Mouse (Mus musculus) brain, embryonic 14.5 days (tissue): ENCODE measurements around the gene Ppat. TPM values are rescaled to one million over a fixed set of nuclear protein-coding genes. Genes with fewer than 3 reads are reported as not detected.

Experiments used
- DNase-seq: peaks from one replicate; pipeline ENCODE4 v3.0.0-alpha.2; 2011; ENCODE audit warnings: low read depth
- CTCF ChIP-seq: fragments of 200-500 bp; IDR thresholded peaks from 2 replicates; pipeline ENCODE4 v1.5.1; 2012; ENCODE audit warnings: inconsistent platforms, mild to moderate bottlenecking, moderate library complexity, borderline replicate concordance; ENCODE audit not compliant: insufficient read depth, insufficient read length; ENCODE audit errors: extremely low read depth
- POLR2A ChIP-seq: fragments of 200-500 bp; IDR thresholded peaks from 2 replicates; pipeline ENCODE4 v1.6.1; 2012; ENCODE audit warnings: mild to moderate bottlenecking, inconsistent platforms, borderline replicate concordance; ENCODE audit not compliant: poor library complexity, insufficient read depth, insufficient read length, severe bottlenecking; ENCODE audit errors: extremely low read depth
- polyA plus RNA-seq: library from polyadenylated mRNA; depleted of rRNA; stranded (reverse); fragments of >200 nt; gene quantifications from 2 replicates; pipeline ENCODE4 v1.2.3, GENCODE M21; 2012

The Ppat gene
- polyA plus RNA-seq, 1 experiment = 9.3 TPM

DNA sequence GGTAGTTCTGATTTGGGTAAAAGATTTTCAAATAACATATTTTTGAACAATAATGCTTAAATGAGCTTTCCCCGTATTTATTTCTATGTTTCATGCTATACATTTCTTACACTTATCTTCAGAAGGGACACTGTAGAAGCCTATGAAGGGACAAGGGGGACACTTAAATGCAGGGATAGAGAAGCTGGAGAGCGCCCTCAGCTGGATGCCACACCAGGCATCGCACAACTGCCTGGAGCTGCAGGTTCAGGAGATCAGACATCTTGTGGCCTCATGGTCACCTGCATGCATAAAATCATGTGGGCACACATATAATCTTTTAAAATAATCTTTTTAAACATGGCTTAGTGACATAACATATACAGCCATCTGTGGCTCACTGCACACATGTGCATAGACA is 13.3 kb upstream of the Ppat start:
- DNase-seq = no peak
- peak; percentile 12; the same call in 1 of the 2 replicates for TF ChIP-seq CTCF
- TF ChIP-seq POLR2A = no peak

DNA sequence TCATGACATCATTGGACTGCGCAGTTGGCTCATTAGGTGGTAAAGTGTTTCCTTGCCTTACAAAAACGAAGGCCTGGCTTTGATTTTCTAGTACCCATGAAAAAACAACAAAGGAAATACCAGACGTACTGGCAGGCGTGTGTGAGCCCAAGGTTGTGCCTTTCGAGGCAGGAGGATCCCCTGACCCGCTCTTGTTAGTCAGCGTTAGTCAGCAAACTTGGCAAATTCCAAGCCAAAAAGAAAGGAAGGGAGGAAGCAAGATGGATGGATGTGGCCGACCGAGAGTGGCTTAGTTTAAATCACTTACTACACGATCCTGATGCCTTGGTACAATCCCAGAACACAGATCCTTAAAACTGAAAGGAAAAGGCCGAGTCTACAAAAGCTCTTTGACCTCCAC is 11.2 kb upstream of the Ppat start:
- DNase-seq = no peak
- TF ChIP-seq POLR2A = no peak
- no peak for TF ChIP-seq CTCF

DNA sequence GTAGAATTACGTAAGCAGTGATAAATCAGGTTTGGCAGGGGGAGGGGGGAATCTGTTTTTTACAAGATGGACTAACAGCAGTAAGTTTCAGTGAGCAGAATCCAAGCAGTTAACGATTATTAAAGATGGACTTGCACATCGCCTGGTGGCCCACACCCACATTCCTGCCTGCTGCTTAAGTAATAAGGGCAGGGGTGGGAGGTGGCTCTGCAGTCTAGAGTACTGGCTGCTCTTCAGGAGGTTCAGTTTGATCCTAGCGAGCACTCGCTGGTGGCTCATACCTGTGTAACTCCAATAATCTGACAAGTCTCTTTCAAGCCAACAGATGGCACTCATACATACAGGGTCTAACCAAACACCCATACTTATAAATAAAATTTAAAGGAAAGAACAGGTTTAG is 8.2 kb upstream of the Ppat start:
- DNase-seq = no peak
- TF ChIP-seq POLR2A = no peak
- TF ChIP-seq CTCF = no peak

GRCm38 (mm10) chr5:76957954-76958353 is 6.6 kb upstream of the Ppat start:
- TF ChIP-seq CTCF (peak; percentile 24; the same call in 1 of the 2 replicates), POLR2A (no peak)
- no peak for DNase-seq

DNA sequence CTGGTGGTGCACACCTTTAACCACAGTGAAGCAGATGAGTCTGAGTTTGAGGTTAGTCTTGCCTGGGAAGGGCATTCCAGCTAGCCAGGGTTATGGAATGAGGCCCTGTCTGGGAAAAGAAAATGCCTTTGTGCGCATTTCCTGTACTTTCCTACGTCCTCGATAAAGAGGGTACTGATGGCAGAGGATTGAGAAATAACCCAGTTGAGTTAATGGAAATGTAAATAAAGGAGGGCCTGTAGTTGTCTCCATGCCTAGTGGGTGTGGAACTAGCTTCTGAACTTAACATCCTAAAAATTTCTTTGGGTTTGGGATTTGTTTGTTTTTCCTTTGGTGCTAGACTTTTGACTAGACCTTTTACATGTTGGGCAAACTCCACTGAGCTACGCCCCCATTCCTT is 4.1 kb upstream of the Ppat start:
- DNase-seq = no peak
- TF ChIP-seq CTCF (no peak), POLR2A (no peak)

DNA sequence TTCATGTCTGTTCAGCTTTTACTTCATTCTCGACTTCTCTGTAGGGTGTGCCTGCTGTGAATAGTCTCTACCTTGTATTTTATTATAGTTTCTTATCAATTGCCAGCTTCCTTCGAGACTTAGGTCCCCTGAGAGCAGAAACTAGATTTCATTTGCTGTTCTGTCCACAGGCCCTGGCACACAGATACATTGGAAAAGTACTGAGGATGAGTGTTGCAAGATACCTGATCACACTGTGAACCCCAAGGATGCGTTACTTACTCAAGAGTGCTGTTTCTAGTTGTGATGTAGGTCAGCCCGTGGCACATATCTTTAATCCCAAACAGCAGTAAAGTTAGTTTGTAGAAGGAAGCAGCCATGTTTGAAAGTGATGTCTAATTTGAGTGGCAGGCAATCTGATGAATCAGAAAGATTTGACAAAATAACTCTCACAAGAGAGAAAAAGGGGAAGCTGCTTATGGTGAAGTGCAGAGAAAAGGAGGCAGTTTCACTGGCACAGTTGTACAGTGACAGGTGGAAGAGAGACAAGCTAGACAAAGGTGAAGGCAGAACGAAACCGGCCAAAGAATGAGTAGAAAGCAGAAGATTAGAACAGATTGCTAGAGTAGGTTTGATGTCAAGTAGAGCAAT is 3.0 kb upstream of the Ppat start:
- no peak for DNase-seq
- no peak for TF ChIP-seq CTCF

- no peak for TF ChIP-seq POLR2A
- no peak for TF ChIP-seq CTCF
- no peak for DNase-seq
These were observed 2.4 kb upstream of the Ppat start for GRCm38 (mm10) chr5:76953794-76954193.

DNA sequence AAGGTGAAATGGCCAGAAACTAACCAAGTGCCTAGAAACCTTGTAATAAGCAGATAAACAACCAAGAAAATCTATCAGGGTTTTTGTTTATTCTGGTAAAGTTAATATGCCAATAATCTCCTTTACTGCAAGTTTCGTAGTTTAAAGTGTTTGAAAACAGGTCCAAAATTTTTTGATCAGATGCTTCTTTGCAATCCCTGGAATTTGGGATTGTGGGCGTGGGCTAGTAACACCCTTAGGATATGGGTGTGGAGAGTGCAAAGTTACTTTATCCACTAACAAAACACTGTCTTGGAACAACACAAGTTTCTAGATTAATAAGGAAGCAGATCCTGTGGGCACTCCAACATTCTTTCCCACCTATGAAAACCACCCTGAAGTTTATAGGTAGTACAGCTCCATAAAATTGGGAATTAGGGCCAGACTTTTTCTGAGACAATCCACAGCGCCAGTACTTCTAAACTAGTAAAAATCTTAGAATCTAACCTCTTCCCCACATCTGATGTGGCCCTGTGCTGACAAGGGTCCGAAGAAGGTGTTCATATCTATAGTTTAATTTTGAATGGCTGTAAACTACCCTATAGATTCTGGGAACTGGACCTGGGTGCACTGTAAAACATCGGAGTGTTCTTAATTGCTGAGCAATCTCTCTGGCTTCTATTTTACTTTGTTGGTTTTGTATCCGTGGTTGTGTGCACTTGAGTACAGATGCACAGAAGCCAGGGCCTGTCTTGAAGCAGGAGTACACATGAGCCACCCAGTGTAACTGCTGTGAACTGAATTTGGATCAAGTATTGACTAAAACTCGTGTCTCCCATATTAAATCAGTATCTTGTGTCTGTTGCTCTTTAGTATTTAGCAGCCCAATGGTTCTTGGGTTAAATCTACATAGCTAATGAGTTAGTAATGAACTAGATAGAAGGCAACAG is 998 bp upstream of the Ppat start:
- no peak for TF ChIP-seq POLR2A
- DNase-seq = no peak

- no peak for DNase-seq
These were observed 854 bp downstream of the Ppat start for GRCm38 (mm10) chr5:76950343-76951105.

GRCm38 (mm10) chr5:76947758-76948157 is 3.6 kb downstream of the Ppat start:
- TF ChIP-seq CTCF (no peak), POLR2A (no peak)
- DNase-seq = no peak

More at GRCm38 (mm10) chr5:76950343-76951105, 854 bp downstream of the Ppat start:
- no peak for TF ChIP-seq CTCF
- TF ChIP-seq POLR2A = no peak

DNA sequence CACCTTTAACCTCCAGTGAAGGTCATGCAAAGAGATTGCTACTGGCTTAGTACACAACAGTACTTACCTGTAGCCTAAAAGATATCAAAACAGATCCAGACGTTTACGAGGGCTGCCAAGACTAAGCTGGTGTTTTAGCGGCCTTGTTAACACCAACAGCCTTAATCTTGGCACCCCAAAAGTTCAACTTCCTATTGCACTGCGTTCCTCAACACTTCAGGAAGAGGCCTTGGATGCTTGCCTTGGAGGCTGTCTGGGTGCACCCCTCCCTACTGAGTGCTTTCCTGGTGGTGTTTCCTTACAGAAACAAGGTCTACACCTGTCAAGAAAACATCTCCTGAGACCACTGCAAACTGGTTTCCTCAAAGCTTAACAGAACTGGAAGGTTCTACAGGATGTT is 4.2 kb downstream of the Ppat start:
- DNase-seq = no peak
- no peak for TF ChIP-seq POLR2A
- no peak for TF ChIP-seq CTCF
